Mouse (Mus musculus) left cerebral cortex, postnatal 25 days (tissue): ENCODE results near the gene Bcl2. TPM values are rescaled to one million over a fixed set of nuclear protein-coding genes. Genes with fewer than 3 reads are reported as not detected.

ENCODE experiments used
- DNase-seq, 2 experiments: peaks; one replicate each; pipeline ENCODE4 v3.0.0; 2022; ENCODE audit warnings: low spot score in 2 of 2, mixed read lengths in 1 of 2
- intact Hi-C: fragments of 180-260 bp; cut with DNase I; formaldehyde crosslinking; loops from one replicate; pipeline ENCODE4 v1.15.1; 2025
- total RNA-seq, 2 experiments: library from RNA; stranded (reverse); gene quantifications; 2 replicates each; pipeline ENCODE4 v1.2.3; 2021

Bcl2 gene
- total RNA-seq, 2 experiments from 2014 or later: 15.5 to 16.1 TPM

- DNase-seq: no peak
- intact Hi-C loops: no loop called here
These were observed 29.5 kb downstream of the Bcl2 start for GRCm38 (mm10) chr1:106684546-106684945.

GRCm38 (mm10) chr1:106682829-106683228 lies 31.2 kb downstream of the Bcl2 start:
- intact Hi-C loops: no loop called here
- DNase-seq: no peak

- DNase-seq: no peak
- intact Hi-C loops: no loop called here
These were observed 34.1 kb downstream of the Bcl2 start for GRCm38 (mm10) chr1:106679800-106680515.

- intact Hi-C loops: no loop called here
- no peak for DNase-seq
These were observed 36.0 kb downstream of the Bcl2 start for GRCm38 (mm10) chr1:106678060-106678478.

- intact Hi-C loops: no loop called here
- DNase-seq: no peak
These were observed 47.7 kb downstream of the Bcl2 start for GRCm38 (mm10) chr1:106666140-106667088.

GRCm38 (mm10) chr1:106664978-106665377 lies 49.1 kb downstream of the Bcl2 start:
- DNase-seq: no peak
- intact Hi-C loops: no loop called here

- intact Hi-C loops: no loop called here
These were observed 51.6 kb downstream of the Bcl2 start for GRCm38 (mm10) chr1:106662486-106662885.

GRCm38 (mm10) chr1:106658293-106658847 lies 55.7 kb downstream of the Bcl2 start:
- DNase-seq: no peak
- intact Hi-C loops: no loop called here

More at GRCm38 (mm10) chr1:106662486-106662885, 51.6 kb downstream of the Bcl2 start:
- no peak for DNase-seq

- intact Hi-C loops: no loop called here
- no peak for DNase-seq
These were observed 57.8 kb downstream of the Bcl2 start for GRCm38 (mm10) chr1:106656207-106656738.

- no peak for DNase-seq
- intact Hi-C loops: no loop called here
These were observed 59.8 kb downstream of the Bcl2 start for GRCm38 (mm10) chr1:106654254-106654653.

- no peak for DNase-seq
These were observed 60.6 kb downstream of the Bcl2 start for GRCm38 (mm10) chr1:106653441-106653860.

GRCm38 (mm10) chr1:106651211-106651610 lies 62.9 kb downstream of the Bcl2 start:
- no peak for DNase-seq
- intact Hi-C loops: no loop called here

More at GRCm38 (mm10) chr1:106653441-106653860, 60.6 kb downstream of the Bcl2 start:
- intact Hi-C loops: no loop called here

GRCm38 (mm10) chr1:106650427-106650826 lies 63.6 kb downstream of the Bcl2 start:
- no peak for DNase-seq
- intact Hi-C loops: no loop called here

GRCm38 (mm10) chr1:106647336-106647735 lies 66.7 kb downstream of the Bcl2 start:
- intact Hi-C loops: no loop called here
- no peak for DNase-seq

GRCm38 (mm10) chr1:106644566-106644965 lies 69.5 kb downstream of the Bcl2 start:
- intact Hi-C loops: no loop called here
- no peak for DNase-seq

GRCm38 (mm10) chr1:106643527-106643926 lies 70.5 kb downstream of the Bcl2 start:
- intact Hi-C loops: no loop called here
- no peak for DNase-seq

- intact Hi-C loops: no loop called here
- DNase-seq: no peak
These were observed 73.5 kb downstream of the Bcl2 start for GRCm38 (mm10) chr1:106640577-106640976.

- DNase-seq: no peak
- intact Hi-C loops: no loop called here
These were observed 76.4 kb downstream of the Bcl2 start for GRCm38 (mm10) chr1:106637705-106638104.

- intact Hi-C loops: no loop called here
- DNase-seq: no peak
These were observed 77.4 kb downstream of the Bcl2 start for GRCm38 (mm10) chr1:106636714-106637113.

- intact Hi-C loops: no loop called here
- DNase-seq: no peak
These were observed 80.9 kb downstream of the Bcl2 start for GRCm38 (mm10) chr1:106633207-106633606.
